Comparison of ENCODE assay signal across 27 mouse cellular contexts in the genomic region with DNA sequence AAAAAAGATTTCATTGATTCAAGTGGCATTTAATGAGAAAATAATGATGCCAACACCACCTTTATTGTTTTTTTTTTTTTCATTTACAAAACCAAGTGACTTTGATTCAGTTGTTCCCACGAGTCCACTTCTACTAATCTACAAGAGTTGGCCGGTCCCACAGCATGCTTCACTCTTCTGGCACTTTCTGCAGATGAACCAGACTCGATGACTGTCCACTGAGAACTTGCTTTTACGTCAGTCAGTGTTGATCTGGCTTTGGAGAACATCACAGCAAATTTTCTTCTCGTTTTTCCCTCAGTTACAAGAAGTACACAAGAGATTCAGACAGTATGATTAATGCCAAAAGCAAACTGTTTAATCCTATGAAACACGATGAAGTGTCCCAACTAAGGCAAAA. TPM values are rescaled to one million over a fixed set of nuclear protein-coding genes. Genes with fewer than 3 reads are reported as not detected.
"Had no signal": no experiment of that assay in that cellular context is flagged by ENCODE, and none has a peak within 500 bp of the region (broad histone marks: within the 10 kb centered on the region; RNA-seq: fewer than 3 reads in every experiment).

No protein-coding gene starts in this region.

- H3K36me3 ChIP-seq: limb, embryonic 12.5 days; limb, embryonic 15.5 days; midbrain, embryonic 12.5 days; midbrain, embryonic 15.5 days; neural tube, embryonic 12.5 days; neural tube, embryonic 15.5 days; stomach, embryonic 15.5 days had no signal

- H3K27ac ChIP-seq: limb, embryonic 12.5 days; limb, embryonic 15.5 days; liver, embryonic 14.5 days; macrophage; midbrain, embryonic 12.5 days; midbrain, embryonic 15.5 days; neural tube, embryonic 12.5 days; neural tube, embryonic 15.5 days; stomach, embryonic 15.5 days had no signal

- H3K27me3 ChIP-seq: limb, embryonic 12.5 days; limb, embryonic 15.5 days; midbrain, embryonic 12.5 days; midbrain, embryonic 15.5 days; neural tube, embryonic 12.5 days; neural tube, embryonic 15.5 days; stomach, embryonic 15.5 days had no signal

- H3K4me3 ChIP-seq: limb, embryonic 12.5 days; limb, embryonic 15.5 days; midbrain, embryonic 12.5 days; midbrain, embryonic 15.5 days; neural tube, embryonic 12.5 days; neural tube, embryonic 15.5 days; stomach, embryonic 15.5 days had no signal

- H3K9me3 ChIP-seq: limb, embryonic 12.5 days; limb, embryonic 15.5 days; midbrain, embryonic 12.5 days; midbrain, embryonic 15.5 days; neural tube, embryonic 12.5 days; neural tube, embryonic 15.5 days; stomach, embryonic 15.5 days had no signal

- H3K4me2 ChIP-seq: limb, embryonic 12.5 days; limb, embryonic 15.5 days; liver, embryonic 11.5 days; lung, embryonic 14.5 days; midbrain, embryonic 12.5 days; midbrain, embryonic 15.5 days; neural tube, embryonic 12.5 days; neural tube, embryonic 15.5 days; stomach, embryonic 15.5 days had no signal

- DNase-seq: kidney, postnatal 14 days; kidney, postnatal 4 days; left cerebral cortex, postnatal 4 days; liver, postnatal 0 days; lung, embryonic 14.5 days; right cerebral cortex, adult 18-20 months; right cerebral cortex, postnatal 14 days; right cerebral cortex, postnatal 4 days; spleen, adult 18-20 months; thymus, postnatal 25 days had no signal

- H3K9ac ChIP-seq: limb, embryonic 12.5 days; limb, embryonic 15.5 days; liver, embryonic 14.5 days; liver, postnatal 0 days; lung, embryonic 14.5 days; midbrain, embryonic 12.5 days; midbrain, embryonic 15.5 days; neural tube, embryonic 12.5 days; neural tube, embryonic 15.5 days; stomach, embryonic 15.5 days had no signal

- ATAC-seq: liver, postnatal 0 days; lung, postnatal 0 days; midbrain, embryonic 15.5 days had no signal

- H3K4me1 ChIP-seq: limb, embryonic 12.5 days; limb, embryonic 15.5 days; midbrain, embryonic 12.5 days; midbrain, embryonic 15.5 days; neural tube, embryonic 12.5 days; neural tube, embryonic 15.5 days; stomach, embryonic 15.5 days had no signal

RNA-seq across cellular contexts. Expression of a gene that starts 7.0 kb away (rescaled TPM):
- total RNA-seq: layer of hippocampus, postnatal 14 days; left cerebral cortex, adult 8-10 months; left cerebral cortex, postnatal 14 days; left cerebral cortex, postnatal 4 days; megakaryocyte, adult 5-6 weeks had no signal
- polyA plus RNA-seq: kidney, embryonic 16.5 days; limb, embryonic 12.5 days; liver, postnatal 0 days; midbrain, embryonic 12.5 days; midbrain, embryonic 15.5 days; neural tube, embryonic 12.5 days; stomach, embryonic 15.5 days had no signal

RNA-seq across cellular contexts. Expression of a gene that starts 10.5 kb away (rescaled TPM):
- total RNA-seq: layer of hippocampus, postnatal 14 days had no signal

RNA-seq across cellular contexts. Expression of a gene that starts 15.5 kb away (rescaled TPM):
- total RNA-seq: layer of hippocampus, adult 18-20 months; layer of hippocampus, postnatal 14 days; left cerebral cortex, adult 8-10 months; left cerebral cortex, postnatal 14 days; left cerebral cortex, postnatal 4 days; megakaryocyte, adult 5-6 weeks had no signal
- polyA plus RNA-seq: limb, embryonic 12.5 days; liver, embryonic 11.5 days; liver, embryonic 14.5 days; liver, postnatal 0 days; macrophage; midbrain, embryonic 12.5 days; midbrain, embryonic 15.5 days; neural tube, embryonic 12.5 days; neural tube, embryonic 15.5 days had no signal

RNA-seq across cellular contexts. Expression of a gene that starts 19.7 kb away (rescaled TPM):
- total RNA-seq: left cerebral cortex, postnatal 4 days; megakaryocyte, adult 5-6 weeks had no signal
- polyA plus RNA-seq: kidney, embryonic 16.5 days; limb, embryonic 12.5 days; lung, embryonic 14.5 days; midbrain, embryonic 12.5 days; neural tube, embryonic 12.5 days had no signal
